Mouse (Mus musculus): Measurements from ENCODE around the gene Bola2. TPM values are rescaled to one million over a fixed set of nuclear protein-coding genes. Genes with fewer than 3 reads are reported as not detected.

Bola2 gene
- total RNA-seq (2021): 10 to 100 TPM; 90.5 to 94.8 TPM
- long read RNA-seq, experiment 1, transcript Bola2-203 (3 exons, 1,266 nt): major isoform, 28 of 31 reads
- long read RNA-seq, experiment 1, partial matches to known transcripts: 0 of 31 reads
- long read RNA-seq, experiment 1, other reads (novel, unspliced or antisense): 0 of 31 reads
- long read RNA-seq, experiment 2, transcript Bola2-203 (3 exons, 1,266 nt): major isoform, 36 of 41 reads
- long read RNA-seq, experiment 2, partial matches to known transcripts: 0 of 41 reads
- long read RNA-seq, experiment 2, other reads (novel, unspliced or antisense): 1 of 41 reads

DNA sequence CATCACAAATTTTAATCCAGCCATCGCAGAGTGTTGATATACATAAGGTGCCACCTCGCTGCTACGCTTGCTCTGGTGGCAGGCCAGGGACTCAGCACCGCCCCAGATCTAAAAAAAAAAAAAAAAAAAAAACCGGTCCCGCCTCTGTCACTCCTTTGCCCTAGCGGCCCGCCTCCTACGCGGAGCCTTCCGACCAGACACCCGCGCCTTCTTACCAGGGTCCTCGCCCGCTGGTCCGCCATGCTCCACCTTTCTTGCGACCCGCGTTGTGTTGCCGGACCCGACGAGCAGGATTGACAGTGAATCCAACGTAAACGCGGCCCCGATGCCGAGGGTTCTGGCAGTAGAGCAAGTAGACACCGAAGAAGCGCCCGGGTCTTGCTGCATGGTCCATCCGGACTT is at the start of gene Bola2:
Gene Bola2 (plus strand): TSS at position 192 of the 402 bp plus-strand sequence.
- DNase-seq (ENCODE audit: low spot score in 2 of 2): peak in 1 of 2 experiments; percentile 53

DNA sequence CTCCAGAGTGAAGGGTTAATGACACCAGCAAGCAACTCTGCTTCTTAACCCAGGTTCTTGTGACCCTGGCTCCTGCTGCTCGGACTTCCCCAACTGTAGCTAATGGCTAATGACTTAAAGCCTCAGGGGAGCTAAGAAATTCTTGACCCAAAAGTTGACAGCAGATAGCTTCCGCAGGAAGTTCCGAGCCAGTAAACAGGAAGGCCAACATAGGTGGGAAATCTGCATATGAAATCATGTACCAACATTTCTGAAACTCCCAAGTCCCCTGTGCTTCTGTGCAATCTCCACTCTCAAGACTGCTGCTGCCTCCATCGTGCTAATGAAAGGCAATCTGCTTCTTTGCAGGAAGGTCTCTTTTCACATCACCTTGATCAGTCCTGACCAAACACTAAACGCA is 49.5 kb upstream of the Bola2 start:
- DNase-seq (ENCODE audit: low spot score in 2 of 2): no peak

DNA sequence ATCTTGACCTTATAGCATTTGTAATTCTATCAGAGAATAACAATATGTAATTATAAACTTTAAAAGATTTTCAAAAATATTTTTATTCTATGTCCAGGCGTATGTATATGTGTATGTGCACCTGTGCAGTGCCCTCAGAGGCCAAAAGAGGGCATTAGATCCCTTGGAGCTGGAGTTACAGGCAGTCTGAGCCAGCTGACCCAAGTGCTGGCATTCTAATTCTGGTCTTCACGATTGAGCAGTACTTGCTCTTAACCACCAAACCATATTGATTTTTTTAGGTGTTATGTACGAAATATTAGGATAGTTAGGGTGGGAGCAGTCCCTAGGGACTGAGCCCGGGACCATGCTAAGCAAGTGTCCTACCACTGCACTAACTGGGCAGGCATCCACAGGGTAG is 46.7 kb upstream of the Bola2 start:
- DNase-seq (ENCODE audit: low spot score in 2 of 2): no peak

DNA sequence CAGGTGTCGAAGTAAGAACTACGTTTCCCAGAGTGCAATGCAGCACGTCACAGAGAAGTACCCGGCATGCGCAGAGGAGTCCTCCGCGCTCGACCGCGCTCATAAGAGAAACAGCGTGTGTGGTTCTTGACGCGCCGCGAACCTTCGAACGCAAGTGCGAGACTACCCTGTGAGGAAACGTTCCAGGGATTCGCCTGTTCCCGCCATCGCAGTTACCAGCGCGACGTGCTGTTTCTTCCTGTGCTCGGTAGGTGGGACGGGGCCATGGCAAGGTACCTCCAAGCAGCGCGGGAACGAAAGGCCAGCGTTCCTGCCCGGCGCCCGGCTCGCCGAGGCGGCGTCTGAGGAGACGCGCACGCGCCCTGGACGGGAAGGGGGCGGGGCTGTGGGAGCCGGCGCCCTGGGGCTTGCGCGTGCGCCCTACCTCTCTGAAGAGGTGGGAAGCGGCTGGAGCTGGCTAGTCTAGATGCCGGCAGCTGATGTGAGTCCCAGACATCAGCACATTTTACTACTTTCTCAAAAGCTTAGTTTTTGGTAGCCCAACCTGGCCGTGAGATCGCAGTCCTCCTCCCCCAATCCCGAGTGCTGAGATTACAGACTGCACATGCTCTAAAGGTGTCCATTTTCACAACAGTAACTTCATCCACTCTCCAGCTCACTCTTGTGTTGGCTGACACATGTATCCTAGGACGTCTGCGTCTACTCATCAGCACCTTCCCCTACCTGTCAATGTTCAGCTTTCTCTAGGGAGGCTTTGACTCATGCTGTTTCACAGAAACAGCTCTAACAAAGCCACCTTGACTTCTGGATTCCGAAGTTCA is 45.8 kb upstream of the Bola2 start, which contains the start of gene Sgf29:
Gene Sgf29 (plus strand): TSS at position 79 of the 821 bp plus-strand sequence.
- DNase-seq (ENCODE audit: low spot score in 2 of 2): peak; percentile 94 to 95

DNA sequence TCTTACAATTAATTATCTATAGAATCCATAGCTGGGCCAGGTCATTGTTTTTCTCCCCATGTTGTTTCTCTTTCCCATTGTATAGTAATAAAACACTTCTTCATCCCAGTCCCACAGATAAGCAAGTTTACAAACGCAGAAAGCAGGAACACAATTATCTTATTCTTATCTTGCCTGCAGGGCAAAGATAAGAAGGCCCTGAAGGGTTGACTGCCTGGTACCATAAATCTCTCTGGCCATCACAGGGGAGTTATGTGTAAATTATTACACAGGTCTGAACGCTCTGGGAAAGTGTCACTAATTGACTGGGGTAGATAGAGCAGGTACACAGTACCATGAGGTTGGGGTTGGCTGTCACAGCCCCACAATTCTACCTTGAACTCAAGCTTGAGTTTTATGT is 44.3 kb upstream of the Bola2 start:
- DNase-seq (ENCODE audit: low spot score in 2 of 2): no peak

DNA sequence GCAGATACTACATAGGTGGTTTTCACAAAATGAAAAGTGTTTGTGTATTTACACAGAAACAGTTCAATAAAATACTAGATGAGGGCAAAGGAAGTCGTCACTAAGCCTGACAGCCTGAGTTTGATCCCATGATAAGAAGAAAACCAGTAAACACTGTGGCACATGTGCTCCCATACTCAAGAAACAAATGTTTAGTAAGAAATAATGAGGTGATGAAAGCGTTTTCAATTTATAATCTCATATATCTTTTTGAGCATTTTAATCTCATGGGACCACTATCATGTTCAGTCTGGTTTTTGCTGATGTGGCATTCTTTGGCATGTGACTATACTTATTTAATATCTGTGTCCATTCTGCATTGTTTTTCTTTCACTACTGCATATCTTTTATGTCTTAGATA is 41.2 kb upstream of the Bola2 start:
- DNase-seq (ENCODE audit: low spot score in 2 of 2): no peak

DNA sequence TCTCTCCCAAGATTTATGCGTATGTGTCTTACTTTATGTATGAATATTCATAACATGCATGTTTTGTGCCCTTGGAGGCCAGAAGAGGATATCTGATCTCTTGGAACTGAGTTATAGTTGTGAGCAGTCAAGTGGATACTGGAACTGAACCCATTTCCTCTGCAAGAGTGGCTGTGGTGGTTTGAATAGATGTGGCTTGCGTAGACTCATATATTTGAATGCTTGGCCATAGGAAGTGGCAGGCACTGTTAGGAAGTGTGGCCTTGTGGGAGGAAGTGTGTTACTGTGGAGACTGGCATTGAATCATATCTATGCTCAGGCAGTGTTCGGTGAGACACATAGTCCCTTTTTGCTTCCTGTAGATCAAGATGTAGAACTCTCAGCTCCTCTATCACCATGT is 39.5 kb upstream of the Bola2 start:
- no peak for DNase-seq (ENCODE audit: low spot score in 2 of 2)

DNA sequence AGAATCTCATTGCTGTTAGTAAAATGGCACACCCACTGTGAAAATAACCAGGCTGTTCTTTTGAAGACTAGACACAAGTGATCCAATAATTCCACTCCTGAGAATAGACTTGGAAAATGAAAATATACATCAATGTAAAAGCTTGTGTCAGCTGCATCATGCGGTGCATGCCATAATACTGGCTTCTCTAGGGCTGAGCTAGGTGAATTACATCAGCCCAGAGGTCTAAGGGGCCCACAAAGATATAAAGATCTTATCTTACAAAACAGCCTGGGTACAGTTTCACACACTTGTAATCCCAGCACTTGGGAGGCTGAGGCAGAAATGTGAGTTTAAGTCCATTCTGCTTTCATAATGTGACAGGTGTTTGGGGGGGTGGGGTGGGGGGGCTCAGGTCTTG is 37.7 kb upstream of the Bola2 start:
- DNase-seq (ENCODE audit: low spot score in 2 of 2): no peak

DNA sequence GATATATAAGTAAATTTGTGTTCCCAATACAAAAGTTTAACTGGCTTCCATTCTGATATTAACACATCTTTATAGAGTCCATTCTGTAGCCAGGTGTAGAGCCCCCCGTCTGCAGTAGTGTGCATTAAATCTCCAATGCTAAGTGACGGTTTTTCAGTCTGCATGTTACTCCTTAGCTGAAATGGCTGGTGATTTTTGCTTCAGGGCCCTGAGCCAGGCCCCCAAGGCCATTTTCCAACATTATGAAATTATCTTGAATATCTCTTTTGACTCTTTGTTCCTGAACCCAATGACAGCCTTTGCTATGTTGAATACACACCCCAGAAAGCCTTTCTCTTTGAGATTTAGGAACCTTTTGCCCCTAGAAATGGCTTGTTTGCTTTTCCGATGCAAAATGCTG is 35.4 kb upstream of the Bola2 start:
- DNase-seq (ENCODE audit: low spot score in 2 of 2): no peak

DNA sequence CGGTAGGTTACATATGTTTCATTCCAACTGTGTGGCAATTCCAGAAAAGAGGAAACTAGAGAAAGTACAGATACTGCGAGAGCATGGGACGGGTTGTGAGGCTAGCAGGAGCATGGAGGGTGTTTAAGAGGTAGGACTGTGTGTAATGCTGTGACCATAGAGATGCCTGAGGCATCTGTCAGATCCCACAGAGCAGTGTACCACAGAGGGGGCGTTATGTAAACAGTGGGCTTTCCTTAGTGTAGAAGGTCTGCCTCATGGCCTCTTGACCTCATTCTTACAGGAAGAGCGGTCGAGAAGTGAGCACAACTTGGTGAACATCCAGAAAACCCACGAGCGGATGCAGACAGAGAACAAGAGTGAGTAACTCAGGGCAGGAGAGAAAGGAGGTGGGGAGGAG is 31.6 kb upstream of the Bola2 start:
- no peak for DNase-seq (ENCODE audit: low spot score in 2 of 2)

DNA sequence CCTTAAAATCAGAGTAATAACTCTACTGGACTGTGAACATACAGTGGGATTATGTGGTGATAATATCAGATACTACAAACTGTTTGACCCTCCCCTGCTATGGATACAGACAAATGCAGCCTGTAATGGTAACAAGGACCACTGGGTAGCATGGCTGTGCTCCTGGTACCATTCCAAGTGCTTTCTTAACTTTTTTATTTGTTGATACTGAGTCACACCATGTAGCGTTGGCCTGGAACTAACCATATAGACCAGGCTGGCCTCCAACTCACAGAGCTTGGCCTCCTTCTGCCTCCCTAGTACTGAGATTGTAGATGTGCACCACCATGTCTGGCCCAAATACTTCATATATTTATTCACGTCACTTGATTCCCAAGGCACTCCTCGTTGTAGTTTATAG is 29.9 kb upstream of the Bola2 start:
- no peak for DNase-seq (ENCODE audit: low spot score in 2 of 2)

DNA sequence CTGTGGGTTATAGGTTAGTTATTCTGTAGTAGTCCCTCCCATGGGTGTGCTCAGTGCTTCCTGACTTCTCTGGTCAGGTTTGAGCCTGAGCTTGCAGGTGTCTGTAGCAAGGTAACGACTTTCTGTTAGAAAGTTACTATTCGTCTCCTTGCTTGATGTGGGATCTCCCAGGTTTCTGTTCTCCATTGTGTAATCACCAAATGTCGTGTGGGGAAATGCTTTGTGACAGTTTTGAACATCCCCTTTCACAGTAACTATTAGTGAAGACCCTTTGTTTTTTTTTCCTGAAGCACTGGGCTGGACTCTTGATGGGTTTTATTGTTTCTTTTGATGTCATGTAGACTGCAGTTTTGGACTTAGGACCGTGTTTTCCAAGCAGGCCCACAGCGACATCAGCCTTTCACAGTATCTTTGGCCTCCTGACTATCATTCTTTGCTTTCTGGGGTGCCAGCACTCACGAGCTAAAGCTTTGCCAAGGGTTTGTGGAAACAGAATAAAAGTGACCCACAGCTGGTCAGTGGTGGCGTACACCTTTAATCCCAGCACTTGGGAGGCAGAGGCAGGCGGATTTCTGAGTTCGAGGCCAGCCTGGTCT is 27.6 kb upstream of the Bola2 start:
- no peak for DNase-seq (ENCODE audit: low spot score in 2 of 2)

DNA sequence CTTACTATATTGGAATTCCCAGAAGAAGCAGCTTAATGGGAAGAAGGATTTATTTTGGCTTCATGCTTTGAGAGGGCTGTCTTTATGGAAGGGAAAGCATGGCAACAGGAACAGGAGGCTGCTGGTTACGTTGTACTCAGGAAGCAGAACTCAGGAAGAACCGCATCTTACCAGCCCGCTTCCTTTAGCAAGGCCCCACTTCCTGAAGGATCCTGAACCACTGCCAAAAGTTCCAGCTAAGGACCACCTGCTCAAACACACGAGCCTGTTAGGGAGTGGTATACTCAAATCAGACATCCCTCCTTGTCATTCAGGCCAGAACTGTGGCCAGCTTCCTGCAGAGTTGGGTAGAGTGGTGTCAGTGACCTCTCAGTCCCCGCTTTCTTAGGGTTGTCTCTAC is 26.7 kb upstream of the Bola2 start:
- DNase-seq (ENCODE audit: low spot score in 2 of 2): no peak

DNA sequence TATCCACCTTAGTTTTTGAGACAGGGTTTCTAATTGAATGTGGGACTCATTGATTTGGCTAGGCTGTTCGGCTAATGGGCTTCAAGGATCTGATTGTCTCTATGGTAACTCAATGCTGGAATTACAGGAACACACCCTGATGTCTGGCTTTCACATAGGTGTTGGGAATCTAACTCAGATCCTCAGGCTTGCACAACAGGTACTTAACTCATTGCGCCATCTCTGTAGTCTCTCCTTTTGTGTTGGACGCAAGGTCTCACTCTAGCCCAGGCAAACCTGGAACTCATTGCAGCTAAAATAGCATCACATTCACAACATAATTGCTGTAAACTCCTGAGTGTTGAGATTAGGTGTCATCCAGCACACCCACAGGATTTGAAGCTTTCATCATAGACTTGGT is 25.0 kb upstream of the Bola2 start:
- DNase-seq (ENCODE audit: low spot score in 2 of 2): no peak

DNA sequence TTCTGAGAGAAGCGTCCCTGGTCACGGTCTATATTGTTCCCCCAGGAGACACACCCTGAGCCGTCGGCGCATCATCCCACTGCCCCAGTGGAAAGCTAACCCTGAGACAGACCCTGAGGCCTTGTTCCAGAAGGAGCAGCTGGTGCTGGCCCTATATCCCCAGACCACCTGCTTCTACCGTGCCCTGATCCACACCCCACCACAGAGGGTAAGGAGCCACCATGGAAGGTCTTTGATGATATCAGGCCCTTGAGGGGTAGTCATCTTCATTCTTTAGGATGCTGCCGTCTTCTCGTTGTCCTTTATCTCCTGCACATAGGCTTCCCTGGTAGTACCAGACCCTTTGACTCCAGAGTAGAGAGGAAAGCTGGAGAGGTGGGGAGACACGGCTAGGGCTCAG is 23.1 kb upstream of the Bola2 start:
- DNase-seq (ENCODE audit: low spot score in 2 of 2): no peak

DNA sequence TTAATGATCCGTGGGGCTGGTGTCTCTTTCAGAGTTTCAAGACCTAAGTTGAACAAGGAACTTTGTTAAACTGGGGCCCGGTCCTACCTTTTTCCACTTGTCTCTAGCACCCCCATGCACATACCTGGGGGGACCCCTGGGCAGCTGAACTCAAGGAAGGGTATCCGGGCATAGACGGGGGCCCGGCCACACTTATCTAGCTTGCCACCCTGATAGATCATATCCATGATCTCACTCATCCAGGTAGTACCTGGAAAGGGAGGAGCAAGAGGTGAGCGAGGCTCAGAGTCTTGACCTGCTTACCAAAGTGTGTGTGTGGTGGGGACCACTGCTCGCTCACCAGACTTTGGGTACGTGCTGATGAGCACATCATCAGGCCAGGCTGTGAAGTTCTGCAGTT is 20.1 kb upstream of the Bola2 start:
- no peak for DNase-seq (ENCODE audit: low spot score in 2 of 2)

DNA sequence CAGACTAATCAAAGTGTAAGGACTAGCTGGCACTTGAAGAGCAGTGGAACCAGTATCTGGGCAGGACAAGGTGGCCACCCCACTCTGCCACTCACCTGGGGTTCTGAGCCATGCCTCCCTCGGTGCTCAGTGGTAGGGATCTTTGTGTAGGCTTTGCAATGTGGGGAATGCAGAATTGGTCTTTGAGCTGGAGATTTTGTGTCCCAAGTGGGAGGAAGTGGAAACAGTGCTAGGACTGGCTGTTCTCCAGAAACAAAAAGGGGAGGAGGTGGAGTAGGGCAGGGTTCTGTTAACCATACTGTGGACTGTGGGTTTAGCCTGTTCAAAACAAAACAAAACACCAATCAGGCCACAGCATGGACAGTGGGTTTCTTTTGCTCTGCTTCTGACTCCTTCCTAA is 19.0 kb upstream of the Bola2 start, which contains the start of gene Sult1a1:
Gene Sult1a1 (minus strand): TSS at position 226 of the 400 bp plus-strand sequence.
- peak; percentile 28 to 44 for DNase-seq (ENCODE audit: low spot score in 2 of 2)

DNA sequence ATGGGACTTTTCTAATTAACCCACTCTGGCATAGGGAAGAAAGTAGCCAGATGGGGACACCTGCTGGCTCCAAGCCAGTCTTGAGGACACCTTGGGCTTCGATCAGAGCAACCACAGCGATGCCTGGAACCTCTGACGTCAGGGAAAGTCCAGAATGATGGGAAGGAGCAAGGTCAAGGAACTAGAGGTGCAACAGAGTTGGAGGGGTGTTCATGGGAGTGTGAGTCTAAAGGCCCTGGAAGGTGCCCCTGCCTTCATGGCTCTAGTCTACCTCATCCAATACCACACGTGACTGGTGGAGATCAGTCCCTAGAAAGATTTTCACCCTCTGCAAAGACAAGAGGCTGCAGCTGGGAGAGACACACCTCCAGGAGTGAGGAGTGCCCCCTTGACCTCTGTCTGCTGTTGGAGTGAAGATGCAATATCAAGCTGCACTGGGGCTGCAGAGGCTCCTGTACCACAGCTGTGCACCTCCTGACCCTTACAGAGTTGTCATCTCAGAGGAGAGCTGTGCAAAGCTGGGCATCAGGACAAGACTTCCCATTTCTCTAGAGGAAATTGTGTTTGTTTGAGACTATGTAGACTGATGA is 18.5 kb upstream of the Bola2 start:
- DNase-seq (ENCODE audit: low spot score in 2 of 2): no peak

DNA sequence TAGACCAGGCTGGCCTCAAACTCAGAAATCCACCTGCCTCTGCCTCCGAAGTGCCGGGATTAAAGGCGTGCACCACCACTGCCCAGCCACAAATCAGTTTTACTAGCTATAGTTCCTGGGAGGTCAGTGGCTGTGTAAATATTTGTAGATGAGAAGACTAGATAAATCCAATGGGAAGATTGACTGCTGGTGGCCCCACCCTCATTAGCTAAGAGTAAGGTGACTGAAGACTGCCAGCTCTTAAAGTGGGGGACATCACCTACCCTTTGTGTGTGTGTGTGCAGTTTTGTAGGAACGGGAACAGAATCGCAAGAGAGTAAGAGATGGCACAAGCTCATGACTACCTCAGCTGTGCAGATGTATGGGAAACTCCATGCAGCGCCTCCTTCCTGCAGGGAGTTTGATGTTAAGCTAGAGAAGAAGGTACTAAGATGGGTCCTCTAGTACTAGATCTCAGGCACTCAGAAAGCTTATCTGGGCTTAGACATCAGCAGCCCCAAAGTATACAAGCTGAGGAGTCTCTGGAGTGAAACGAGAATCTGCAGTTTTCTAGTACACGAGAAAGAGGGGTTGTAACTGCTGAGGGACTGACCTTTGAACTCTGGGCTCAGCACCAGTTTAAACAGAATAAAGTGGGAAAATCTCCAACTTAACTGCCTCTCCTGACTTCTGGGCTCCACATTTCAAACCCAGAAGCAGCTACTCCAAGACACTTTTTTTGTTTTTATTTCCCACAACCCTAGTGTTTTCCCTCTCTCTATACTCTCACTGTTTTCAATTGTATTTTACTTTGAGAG is 16.5 kb upstream of the Bola2 start:
- DNase-seq (ENCODE audit: low spot score in 2 of 2): no peak

DNA sequence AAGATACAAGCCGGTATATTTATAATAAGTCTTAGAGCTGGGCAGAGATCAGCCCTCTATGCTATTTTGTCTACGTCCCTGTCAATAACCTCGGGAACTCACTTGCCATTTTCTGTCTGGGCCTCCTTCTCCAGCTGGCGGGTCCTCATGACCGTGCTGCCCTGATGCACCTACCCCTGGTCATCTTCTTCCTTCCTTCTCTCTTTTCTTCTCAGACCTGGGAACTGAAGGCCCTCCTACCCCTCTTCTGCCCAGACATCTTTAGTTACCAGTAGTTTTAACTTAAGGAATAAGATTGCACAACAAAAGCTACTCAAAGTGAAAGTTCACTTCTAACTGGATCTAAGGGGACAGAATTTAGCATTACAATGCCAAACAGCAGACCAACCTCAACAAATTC is 15.5 kb upstream of the Bola2 start:
- DNase-seq (ENCODE audit: low spot score in 2 of 2): no peak

DNA sequence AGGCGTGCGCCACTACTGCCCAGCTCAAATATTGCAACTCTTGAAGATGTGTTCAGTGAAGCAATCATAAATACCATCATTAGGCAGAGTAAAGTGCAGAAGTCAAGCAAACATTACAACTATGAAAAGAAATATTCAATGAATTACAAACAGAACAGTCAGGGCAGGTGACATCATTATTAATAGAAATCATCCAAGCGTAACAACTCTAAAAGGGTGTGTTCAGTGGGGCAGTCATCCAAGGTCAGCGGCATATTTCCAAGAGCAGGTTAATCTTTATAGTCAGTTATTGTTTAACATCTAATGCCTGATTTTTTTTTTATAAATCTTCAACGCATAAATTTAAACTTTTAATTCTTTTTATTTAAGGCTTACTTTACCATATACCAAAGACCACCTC is 14.0 kb upstream of the Bola2 start:
- DNase-seq (ENCODE audit: low spot score in 2 of 2): no peak

Measured in left cerebral cortex, adult 18-20 months (tissue).